Mouse (Mus musculus) megakaryocyte, embryonic 14.5 days (primary cell): ENCODE results near the gene Cd209d. TPM values are rescaled to one million over a fixed set of nuclear protein-coding genes. Genes with fewer than 3 reads are reported as not detected.
"Not testable (repeated sequence)": the region's sequence is repeated elsewhere in the genome, so short reads cannot be mapped to it uniquely, and the experiment has no call there.

ENCODE experiments used
- H3K27me3 ChIP-seq: replicated peaks from 2 replicates; pipeline ENCODE3; 2012; ENCODE audit warnings: inconsistent platforms
- H3K36me3 ChIP-seq: replicated peaks from 2 replicates; pipeline ENCODE3; 2012; ENCODE audit warnings: low read length, inconsistent platforms, mixed read lengths
- H3K4me1 ChIP-seq: 2 replicates; pipeline ENCODE4 v1.6.1; 2012; ENCODE audit warnings: inconsistent platforms
- H3K4me3 ChIP-seq: replicated peaks from 2 replicates; pipeline ENCODE3; 2012; ENCODE audit warnings: moderate library complexity, mild to moderate bottlenecking, inconsistent platforms
- H3K9me3 ChIP-seq: 2 replicates; pipeline ENCODE4 v1.6.1; 2012; ENCODE audit warnings: inconsistent platforms
- FLI1 ChIP-seq: IDR thresholded peaks from 2 replicates; pipeline ENCODE4 v1.6.1; 2012; ENCODE audit warnings: low read length, inconsistent platforms, mixed read lengths
- GATA1 ChIP-seq: IDR thresholded peaks from 3 replicates; pipeline ENCODE4 v1.6.1; 2012; ENCODE audit warnings: mixed read lengths, low read length, inconsistent platforms, borderline replicate concordance
- polyA plus RNA-seq: library from polyadenylated mRNA; stranded (reverse); fragments of >175 nt; gene quantifications from 2 replicates; pipeline ENCODE4 v1.2.3, GENCODE M21; 2012; ENCODE audit warnings: low replicate concordance; ENCODE audit not compliant: insufficient read depth

Gene Cd209d
- not detected in 2 replicates for polyA plus RNA-seq

DNA sequence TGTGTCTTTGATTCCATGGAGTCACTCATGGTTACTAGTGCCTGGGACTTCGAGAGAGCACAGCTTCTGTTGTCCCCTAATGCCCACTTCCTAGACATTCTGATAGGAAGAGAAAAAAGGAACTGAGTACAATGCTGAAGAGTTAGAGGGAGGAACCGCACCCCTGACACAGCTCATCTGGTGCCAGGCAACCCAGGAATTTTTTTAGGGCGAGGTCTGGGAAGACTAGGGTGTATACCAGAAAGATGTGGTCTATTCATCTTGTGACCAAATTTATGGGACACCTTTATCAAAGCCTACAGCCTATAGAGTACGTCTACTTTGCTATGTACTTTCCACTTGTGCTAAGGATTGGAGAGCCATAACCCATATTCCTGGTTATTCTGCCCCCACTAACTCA is at the start of gene Cd209d:
Cd209d (minus strand) TSS at position 101 of the 400 bp plus-strand sequence.
- no peaks in the 10 kb centered on the region for H3K36me3 ChIP-seq
- H3K9me3 ChIP-seq, result no peaks in the 10 kb centered on the region
- no peaks in the 10 kb centered on the region for H3K27me3 ChIP-seq
- no peak within 1 kb of the TSS for H3K4me3 ChIP-seq
- TF ChIP-seq GATA1 (no peak), FLI1 (no peak)
- no peaks in the 10 kb centered on the region for H3K4me1 ChIP-seq

DNA sequence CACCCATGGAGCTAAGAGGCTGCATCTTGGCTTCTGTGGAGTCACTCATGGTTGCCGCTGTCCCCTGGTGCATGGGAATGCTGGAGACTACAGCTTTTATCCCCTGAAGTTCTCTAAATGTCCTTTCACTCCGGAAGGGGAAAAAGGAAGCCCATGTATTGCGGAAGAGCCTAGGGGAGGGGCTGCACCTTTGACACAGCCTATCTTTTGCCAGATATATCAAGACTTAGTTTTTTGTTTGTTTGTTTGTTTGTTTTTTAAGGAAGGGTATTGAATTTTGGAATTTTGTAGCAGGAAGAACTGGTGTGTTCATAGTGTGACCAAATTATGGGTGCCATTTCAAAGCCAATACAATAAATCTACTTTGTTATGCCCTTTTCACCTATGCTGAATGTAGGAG is 48.4 kb upstream of the Cd209d start, which contains the start of gene Cd209b:
Cd209b (minus strand) TSS at position 101 of the 400 bp plus-strand sequence.
- Histone ChIP-seq H3K36me3 (no peaks in the 10 kb centered on the region), H3K4me3 (no peak within 1 kb of the TSS), H3K4me1 (no peaks in the 10 kb centered on the region), H3K27me3 (no peaks in the 10 kb centered on the region), H3K9me3 (0 out of 2 replicates have a peak, but pooled peaks cover 6% of the 10 kb centered on the region)
- no peak for TF ChIP-seq FLI1
- no peak for TF ChIP-seq GATA1

DNA sequence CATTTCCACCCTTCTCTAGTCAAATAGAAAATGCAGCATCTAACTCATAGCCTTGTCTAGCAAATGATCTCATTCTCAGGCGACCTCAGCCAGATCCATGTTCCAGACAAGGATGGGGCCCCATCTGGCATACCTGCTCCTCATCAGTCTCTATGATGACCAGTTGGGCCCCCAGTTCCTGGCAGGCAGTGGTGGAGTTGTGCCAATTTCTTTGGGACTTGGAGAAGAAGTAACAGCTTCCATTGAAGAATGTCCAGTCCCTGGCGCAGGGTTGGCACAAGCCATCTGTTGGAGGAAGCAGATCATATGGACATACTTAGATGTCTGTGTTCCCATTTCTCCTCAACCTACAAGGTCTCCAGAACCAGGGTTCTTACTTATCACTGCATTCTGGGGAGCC is 2.2 kb downstream of the Cd209d start:
- Histone ChIP-seq H3K27me3 (no peaks in the 10 kb centered on the region), H3K36me3 (no peaks in the 10 kb centered on the region), H3K4me1 (no peaks in the 10 kb centered on the region), H3K9me3 (no peaks in the 10 kb centered on the region), H3K4me3 (no peak overlapping the region)
- no peak for TF ChIP-seq GATA1
- no peak for TF ChIP-seq FLI1

DNA sequence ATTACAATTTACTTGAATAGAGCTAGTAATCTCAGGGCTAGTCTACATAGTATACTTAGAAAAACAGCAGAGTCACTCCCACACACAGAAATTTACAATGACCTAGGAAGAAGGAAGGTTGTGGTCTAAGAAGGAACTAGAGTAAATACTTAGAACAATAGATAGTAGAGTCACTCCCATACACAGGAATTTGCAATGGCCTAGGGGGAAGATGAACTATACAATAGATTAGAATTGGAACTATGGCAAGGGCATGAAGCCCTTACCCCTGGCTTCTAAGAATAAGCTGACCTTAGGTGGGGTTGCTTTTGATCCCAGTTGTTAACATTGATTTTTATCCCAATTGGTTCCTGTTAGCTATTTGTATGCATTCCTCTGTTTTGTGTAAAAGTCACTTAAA is 15.6 kb downstream of the Cd209d start:
- not testable (repeated sequence) for H3K9me3 ChIP-seq, H3K27me3 ChIP-seq, H3K4me1 ChIP-seq, H3K4me3 ChIP-seq, H3K36me3 ChIP-seq

DNA sequence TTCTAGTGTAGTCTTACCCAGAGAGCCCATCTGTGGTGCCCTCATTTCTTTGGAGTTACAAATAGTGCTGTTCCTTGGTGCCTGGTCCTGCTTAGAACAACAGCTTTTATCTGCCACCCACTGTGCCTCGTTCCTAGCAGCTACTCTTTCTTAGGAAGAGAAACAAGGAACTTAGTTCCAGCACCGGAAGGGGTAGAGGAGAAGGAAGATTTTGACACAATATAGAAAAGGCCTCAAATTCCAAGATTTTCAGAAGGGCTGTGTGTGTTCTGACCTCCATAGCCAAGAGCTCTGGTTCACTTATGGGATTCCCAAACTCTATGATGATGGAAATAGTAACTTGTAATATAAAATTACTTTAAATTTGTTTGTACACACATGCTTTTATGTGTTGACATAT is 24.1 kb downstream of the Cd209d start, which contains the start of gene Cd209e:
Cd209e (minus strand) TSS at position 101 of the 400 bp plus-strand sequence.
- H3K4me3 ChIP-seq, result no peak within 1 kb of the TSS
- no peak for TF ChIP-seq FLI1
- no peak for TF ChIP-seq GATA1

More for the DNA sequence above, 24.1 kb downstream of the Cd209d start, which contains the start of gene Cd209e:
- H3K36me3 ChIP-seq, result no peaks in the 10 kb centered on the region
- no peaks in the 10 kb centered on the region for H3K27me3 ChIP-seq
- no peaks in the 10 kb centered on the region for H3K9me3 ChIP-seq
- H3K4me1 ChIP-seq, result no peaks in the 10 kb centered on the region

Other genes starting within 250 kb of the Cd209d start
- gene Stxbp2, start 247.6 kb downstream of the Cd209d start, polyA plus RNA-seq, result 533 and 675 TPM in 2 replicates
- gene Retn, start 222.8 kb downstream of the Cd209d start, polyA plus RNA-seq, result 0.39 TPM in 1 of 2 replicates, not detected in the other
- 0.10 TPM in 1 of 2 replicates, not detected in the other for gene Mcemp1, start 212.8 kb downstream of the Cd209d start, polyA plus RNA-seq
- 2.8 TPM in 1 of 2 replicates, not detected in the other for gene Fcor, start 206.2 kb downstream of the Cd209d start, polyA plus RNA-seq
- 10.6 and 25.8 TPM in 2 replicates for gene Trappc5, start 202.3 kb downstream of the Cd209d start, polyA plus RNA-seq
- 0.07 TPM in 1 of 2 replicates, not detected in the other for gene Fcer2a, start 184.4 kb downstream of the Cd209d start, polyA plus RNA-seq
- 1.2 and 11.6 TPM in 2 replicates for gene Clec4g, start 157.9 kb downstream of the Cd209d start, polyA plus RNA-seq
- not detected in 2 replicates for gene Cd209a, start 129.6 kb downstream of the Cd209d start, polyA plus RNA-seq
- gene Cd209e, start 24.2 kb downstream of the Cd209d start, polyA plus RNA-seq, result not detected in 2 replicates
- gene Cd209b, start 48.3 kb upstream of the Cd209d start, polyA plus RNA-seq, result not detected in 2 replicates
- not detected in 2 replicates for gene Cd209c, start 76.2 kb upstream of the Cd209d start, polyA plus RNA-seq
- not detected in 2 replicates for gene Cd209f, start 227.3 kb upstream of the Cd209d start, polyA plus RNA-seq